Mouse (Mus musculus) gastrocnemius, adult 18-20 months (tissue): ENCODE measurements around the gene Sacm1l. TPM values are rescaled to one million over a fixed set of nuclear protein-coding genes. Genes with fewer than 3 reads are reported as not detected.

Experiments used
- DNase-seq: peaks from one replicate; pipeline ENCODE4 v3.0.0; 2021; ENCODE audit warnings: low spot score
- long read RNA-seq, 2 experiments: library from polyadenylated mRNA; stranded (forward); transcript quantifications; one replicate each; pipeline ENCODE4 v2.0.0; 2021
- total RNA-seq, 2 experiments: library from RNA; stranded (reverse); gene quantifications; 2 replicates each; pipeline ENCODE4 v1.2.3; 2021

Sacm1l gene
- total RNA-seq = 10 to 100 TPM; 18.2 to 22.7 TPM
- long read RNA-seq, experiment 1, transcript Sacm1l-201 (20 exons, 3,558 nt) = major isoform, 39 of 40 reads
- long read RNA-seq, experiment 1, partial matches to known transcripts = 0 of 40 reads
- long read RNA-seq, experiment 1, other reads (novel, unspliced or antisense) = 1 of 40 reads
- long read RNA-seq, experiment 2, transcript Sacm1l-201 (20 exons, 3,558 nt) = major isoform, 34 of 38 reads
- long read RNA-seq, experiment 2, partial matches to known transcripts = 1 of 38 reads
- long read RNA-seq, experiment 2, other reads (novel, unspliced or antisense) = 3 of 38 reads

- peak; percentile 99 for DNase-seq
These were observed at the start of gene Sacm1l for GRCm38 (mm10) chr9:123529392-123530157. TSS of gene Sacm1l (plus strand) at chr9:123529759.

DNA sequence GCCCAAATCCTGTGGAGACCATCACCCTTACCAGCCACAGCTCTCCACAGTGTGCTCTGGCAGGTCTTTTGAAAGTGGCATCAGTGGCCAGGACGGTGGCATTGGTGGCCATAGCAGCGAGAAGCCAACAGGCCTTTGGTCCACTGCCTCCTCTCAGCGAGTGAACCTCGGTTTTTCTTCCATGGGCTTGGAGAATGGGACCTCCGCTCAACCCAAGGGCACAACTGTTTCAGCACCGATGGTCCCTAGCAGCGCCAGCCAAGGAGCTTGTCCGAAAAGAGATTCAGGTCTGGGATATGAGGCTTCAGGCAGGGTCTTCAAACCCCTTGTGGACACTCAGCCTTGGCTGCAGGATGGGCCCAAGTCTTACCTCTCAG, 49.7 kb upstream of the Sacm1l start:
- no peak for DNase-seq

DNA sequence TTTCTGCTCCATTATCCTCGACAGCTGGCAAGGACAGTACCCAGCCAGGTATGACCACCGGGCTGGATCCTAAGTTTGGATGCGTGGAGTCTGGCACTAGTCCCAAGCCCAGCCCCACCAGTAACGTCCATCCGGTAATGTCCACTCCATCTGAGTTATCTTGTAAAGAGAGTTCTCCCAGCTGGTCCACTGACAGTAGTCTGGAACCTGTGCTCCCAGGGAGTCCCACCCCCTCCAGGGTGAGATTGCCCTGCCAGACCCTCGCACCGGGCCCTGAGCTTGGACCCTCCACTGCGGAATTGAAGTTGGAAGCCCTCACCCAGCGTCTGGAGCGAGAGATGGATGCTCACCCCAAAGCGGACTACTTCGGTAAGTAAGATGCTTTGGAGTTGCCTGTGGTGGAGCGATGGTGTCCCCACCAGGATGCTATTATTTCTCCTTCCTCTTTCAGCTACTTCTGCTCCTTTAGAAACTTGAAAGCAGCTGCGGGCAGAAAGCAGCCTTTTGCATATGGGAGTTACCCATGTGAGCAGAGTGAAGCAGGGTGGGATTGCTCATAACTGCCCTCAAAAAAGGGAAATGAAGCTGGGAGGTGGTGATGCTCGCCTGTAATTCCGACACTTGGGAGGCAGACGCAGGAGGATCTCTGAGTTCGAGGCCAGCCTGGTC, 49.2 kb upstream of the Sacm1l start:
- DNase-seq = no peak

DNA sequence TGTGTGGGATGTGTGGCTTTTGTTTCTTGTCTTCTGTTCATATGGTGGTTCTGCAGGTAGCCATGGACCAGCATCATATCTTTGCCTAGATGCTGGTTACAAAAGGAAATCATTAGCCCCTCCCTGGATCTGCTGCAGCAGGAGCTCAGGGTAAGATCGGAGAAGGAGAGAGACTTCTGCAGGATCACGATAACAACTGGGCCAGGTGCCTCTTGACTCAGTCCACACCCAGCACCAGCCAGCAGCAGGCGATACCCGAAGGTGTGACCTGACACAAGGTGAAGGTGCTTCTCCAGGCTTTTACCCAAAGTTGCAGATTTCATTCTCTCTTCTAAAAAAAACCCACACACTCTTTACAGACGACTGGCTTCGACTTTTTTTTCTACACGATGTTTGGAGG, 48.4 kb upstream of the Sacm1l start:
- no peak for DNase-seq

- DNase-seq = no peak
These were observed 46.0 kb upstream of the Sacm1l start for GRCm38 (mm10) chr9:123483598-123483997.

DNA sequence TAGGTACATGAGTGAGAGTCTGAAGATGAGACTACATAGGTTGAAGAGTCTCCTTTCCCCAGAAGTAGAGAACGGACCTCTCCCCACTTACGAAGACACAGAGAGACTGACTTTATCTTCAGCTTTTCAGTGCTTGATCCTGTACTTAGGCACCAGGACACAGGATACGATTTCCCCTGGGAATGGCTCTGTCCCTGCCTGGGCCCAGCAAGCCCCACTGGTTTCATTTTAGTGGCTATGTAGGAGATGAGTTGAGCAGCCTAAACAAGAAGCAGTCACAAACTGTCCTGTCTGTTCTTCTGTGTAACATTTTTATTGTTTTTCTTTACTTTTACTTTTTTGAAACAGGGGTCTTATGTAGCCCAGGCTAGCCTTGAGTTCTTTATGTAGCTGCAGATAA, 44.7 kb upstream of the Sacm1l start:
- DNase-seq = no peak

DNA sequence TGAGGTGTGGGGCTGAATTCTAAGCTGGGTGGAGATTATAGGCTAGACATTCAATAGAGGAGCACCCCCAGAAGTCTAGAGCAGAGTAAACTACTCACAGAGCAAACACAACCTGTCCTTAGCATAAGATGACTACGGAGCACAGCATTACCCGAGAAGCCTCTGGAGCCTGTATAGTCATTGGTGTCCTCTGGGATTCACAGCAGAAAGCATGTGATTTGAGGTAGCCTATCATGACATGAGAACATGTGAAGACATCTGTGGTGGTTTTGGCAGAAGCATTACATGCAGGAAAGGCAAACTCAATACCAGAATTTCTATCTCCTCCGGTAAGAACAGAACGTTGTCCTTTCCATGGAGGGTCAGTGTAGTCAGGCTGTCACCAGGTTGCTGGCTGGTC, 44.0 kb upstream of the Sacm1l start:
- DNase-seq = no peak

- no peak for DNase-seq
These were observed 42.9 kb upstream of the Sacm1l start for GRCm38 (mm10) chr9:123486635-123487034.

GRCm38 (mm10) chr9:123489073-123489472, 40.5 kb upstream of the Sacm1l start:
- DNase-seq = no peak

DNA sequence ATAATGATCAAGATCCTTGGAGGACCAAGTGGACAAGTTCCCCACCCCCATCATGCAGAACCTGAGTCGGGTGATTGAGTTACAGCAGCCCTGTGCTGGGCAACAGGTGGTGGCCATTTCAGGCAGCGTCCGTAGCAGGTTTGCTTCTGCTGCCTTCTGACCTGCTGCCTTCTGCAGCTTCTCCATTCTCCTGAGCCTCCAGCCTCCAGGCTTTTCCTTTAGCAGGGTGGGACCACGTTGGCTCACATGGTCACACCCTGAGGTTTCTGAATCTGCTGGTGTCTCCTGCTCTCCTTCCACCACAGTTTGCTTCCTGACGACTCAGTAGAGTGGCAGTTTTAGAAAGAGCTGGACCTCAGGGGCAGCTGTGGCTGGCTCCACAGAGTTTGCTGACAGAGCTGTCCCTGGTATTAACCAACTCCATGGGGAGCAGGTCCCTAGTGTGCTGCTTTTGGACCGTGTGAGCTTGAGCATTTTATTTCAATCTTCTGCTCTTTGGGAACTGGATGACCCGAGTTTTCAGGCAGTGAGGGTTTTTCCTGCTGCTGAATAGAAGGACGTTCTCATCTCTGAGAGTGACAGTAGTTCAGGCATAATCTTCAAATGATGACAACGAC, 39.7 kb upstream of the Sacm1l start:
- peak; percentile 78 for DNase-seq

DNA sequence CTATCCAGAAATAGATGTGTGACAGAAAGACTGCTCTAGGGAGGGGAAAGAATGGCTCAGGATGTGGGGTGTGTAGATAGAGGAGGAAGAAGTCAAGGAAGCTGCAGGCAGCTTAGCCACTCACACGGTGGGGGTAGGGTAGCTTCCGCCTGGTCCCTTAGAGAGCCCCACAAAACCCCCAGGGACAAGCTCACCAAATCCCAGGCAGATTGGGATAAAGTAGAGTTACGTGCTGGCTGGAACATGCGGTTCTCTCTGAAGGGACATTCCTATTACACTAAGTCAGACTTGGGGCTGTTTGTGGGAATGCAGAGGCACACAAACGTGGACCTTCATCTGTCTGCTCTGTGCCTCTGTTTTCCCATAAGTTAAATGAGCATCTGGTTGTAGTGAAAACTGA, 38.6 kb upstream of the Sacm1l start:
- DNase-seq = peak; percentile 72

DNA sequence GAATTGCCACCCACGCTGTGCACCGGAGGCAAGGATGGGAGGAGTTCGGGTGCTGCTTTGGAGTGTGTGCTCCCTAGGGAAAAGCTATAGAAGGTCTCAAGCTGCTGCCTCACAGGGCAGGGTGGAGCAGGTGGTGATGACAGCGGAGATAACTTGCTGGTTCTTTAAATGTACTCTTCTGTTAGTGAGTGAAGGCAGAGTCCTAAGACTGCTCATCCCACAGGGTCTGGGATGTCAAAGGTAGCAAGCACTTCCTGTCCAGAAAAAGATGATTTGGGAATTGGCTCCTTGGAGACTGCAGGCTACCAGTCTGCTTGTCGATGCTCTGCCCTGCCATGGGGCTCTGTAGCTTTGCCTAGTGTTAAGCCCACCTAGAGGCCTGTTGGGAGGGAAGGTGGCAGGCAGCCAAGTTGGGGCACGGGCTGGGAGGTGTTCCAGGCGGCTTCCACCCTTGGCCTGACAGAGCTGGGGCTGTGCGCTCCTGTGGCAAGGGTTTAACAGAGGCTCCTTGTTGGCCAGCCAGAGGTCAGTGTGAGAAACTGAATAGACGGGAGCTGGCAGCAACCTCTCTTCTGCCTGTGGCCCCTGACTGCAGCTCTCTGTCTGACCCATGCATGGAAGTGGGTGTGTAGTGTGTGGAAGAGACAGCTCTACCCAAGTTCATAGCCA, 37.5 kb upstream of the Sacm1l start:
- DNase-seq = no peak

DNA sequence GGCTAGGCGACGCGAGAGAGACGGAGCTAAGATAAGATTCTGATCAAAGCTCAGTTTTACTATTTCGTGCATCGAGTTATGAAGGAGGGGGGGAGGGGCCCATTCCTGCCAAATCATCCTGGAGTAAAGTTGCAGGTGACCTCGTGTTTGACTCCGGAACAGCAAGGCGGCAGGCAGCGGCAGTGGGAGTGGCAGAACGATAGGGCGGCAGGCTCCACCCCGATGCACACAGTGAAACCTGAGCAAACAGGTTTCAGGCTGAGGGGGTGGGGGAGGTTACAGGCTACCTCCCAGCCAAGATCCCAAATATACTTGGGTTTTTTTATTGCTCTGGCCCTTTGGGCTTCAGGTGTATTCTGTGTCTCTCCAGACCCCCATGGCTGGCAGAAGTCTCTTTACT, 32.9 kb upstream of the Sacm1l start:
- no peak for DNase-seq

DNA sequence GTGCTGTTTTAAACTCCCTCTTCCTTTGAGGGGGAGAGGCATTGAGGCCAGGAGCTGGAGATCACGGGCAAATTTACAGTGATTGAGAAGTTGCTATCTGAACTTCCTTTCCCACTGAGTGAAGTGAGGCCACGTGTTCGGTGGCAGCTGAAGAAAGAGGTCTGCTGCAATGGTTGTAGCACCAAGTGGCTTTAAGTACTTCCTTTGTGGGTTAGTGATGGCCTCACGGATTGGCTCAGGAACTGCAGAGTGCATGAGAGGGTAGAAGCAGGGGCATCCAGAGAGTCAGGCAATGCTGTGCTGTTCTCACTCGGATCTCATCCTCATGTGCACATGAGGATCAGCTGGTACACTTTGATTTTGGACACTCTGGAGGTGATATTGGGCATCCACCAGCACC, 31.7 kb upstream of the Sacm1l start:
- no peak for DNase-seq

- no peak for DNase-seq
These were observed 29.1 kb upstream of the Sacm1l start for GRCm38 (mm10) chr9:123500480-123500879.

GRCm38 (mm10) chr9:123503171-123503834, 26.3 kb upstream of the Sacm1l start:
- no peak for DNase-seq

DNA sequence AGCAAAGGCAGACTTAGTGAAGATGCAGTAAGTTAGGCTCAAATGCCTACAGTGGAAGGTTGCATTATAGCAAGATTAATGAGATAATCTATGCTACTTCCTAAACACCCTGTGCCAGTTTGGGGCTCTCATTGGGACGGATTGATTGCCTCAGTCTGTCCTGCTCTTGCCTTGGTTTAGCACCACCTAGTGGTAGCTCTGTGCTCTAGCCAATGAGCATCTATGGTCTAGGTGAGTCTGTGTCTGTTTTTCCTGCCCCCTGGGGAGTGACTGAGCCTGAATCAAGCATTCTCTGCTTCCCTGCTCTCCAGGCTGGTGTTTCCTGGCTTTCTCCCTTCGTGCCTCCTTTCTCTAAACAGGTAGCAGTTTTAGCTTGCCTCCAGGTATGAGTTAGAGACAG, 25.2 kb upstream of the Sacm1l start:
- peak; percentile 77 for DNase-seq

DNA sequence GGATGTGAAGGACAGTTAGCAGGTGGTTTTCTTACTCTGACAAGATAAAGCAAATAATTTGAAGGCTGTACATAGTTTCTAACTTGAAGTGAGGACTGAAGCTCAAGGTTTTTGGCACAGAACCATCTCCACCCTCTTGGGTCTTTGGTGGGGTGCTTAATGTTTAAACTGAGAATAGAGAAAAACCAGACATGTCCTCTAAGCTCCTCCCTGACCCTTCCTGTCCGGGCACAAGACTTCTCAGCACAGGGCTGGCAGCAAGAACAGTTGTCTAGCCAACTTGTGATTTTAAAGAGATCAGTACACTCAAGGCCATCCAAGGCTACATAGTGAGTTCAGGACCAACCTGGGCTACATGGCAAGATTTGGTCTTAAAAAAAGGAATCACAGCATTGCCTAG, 24.0 kb upstream of the Sacm1l start:
- DNase-seq = no peak

DNA sequence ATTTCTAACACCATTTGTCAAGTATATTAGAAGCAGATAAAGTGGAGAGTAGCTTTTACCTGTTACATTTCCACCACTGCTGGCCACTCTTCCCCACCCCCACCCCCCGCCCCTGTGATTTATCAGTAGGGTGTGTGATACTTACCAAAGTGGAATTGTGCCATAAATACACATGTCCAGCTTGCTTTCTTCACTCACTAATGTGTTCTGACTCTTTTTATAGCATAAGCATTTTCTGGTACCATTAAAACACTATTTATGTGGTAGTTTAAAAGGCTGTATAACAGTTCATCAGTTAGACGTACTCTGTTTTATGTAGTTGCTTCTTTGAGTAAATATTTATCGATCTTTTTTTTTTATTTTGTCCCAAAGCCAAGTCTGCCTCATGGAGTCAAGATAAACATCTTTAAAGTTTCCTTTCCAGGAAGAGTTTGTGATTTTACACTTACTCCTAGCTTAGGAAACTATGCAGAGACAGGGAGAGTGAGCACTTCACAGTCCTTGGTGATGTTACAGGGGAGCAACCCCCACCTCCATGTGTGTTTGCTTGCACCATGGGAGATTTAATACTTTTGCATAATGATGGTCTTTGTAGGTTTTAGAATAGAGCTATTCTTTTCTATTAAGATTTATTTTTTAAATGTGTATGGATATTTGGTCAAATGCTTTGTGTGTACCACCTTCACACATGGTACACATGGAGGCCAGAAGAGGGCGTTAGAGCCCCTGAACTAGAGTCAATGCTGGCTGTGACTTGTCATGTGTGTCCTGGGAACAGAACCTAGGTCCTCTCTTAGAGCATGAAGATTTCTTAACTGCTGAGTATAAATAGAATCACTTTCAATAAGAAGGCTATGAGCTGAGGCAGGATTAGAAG, 23.1 kb upstream of the Sacm1l start:
- DNase-seq = no peak

- DNase-seq = no peak
These were observed 22.2 kb upstream of the Sacm1l start for GRCm38 (mm10) chr9:123507380-123507779.
